Mouse (Mus musculus): ENCODE measurements at regions not wholly inside any gene's neighbourhood (a gene's known extent, or its start where the extent isn't known, plus 50 kb on each side); places are given as distances from the start of the nearest gene placed in this dataset.
A peak's percentile ranks its signal among the peaks of the same experiment; 100 is the strongest.
"Not testable (repeated sequence)": the region's sequence is repeated elsewhere in the genome, so short reads cannot be mapped to it uniquely, and the experiment has no call there.

DNA sequence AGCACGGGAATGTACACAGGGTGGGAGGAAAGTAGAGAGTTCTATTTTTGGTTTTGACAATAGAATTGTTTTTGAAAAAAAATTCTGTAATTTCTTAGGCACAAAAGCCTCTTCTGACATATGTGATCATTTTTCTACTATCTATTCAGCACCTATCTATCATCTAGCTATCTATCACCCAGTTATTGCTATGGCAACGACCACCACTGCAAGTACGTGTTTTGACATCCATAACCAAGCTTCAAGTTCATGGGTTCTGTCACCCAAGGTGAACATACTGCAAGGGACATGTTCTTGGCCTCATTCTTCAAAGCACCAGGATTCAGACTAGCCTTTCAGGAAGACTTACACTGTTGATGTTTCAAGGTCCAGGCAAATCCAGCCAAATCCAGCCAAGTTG lies 238.4 kb upstream of the Rarb start:
- no peak for DNase-seq (ENCODE audit: low spot score in 2 of 2)

DNA sequence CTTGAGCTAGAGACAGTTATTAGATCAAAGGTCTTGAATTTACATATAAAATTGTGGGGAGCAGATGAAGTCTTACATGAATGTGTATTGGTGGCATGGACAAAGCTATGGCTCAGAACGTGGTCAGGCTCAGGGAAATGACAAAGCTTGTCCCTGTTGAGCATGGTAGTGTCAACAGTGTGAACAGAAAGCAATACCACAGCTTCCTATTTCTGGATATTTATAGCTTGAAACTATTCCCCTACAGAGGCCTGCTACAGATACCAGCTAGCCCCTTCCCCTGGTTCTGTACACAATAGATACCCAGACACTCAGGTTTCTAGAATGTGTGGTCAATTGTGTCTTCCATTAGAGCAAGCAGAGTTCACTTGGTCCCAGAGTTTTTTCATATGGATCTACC lies 236.8 kb upstream of the Rarb start:
- no peak for DNase-seq (ENCODE audit: low spot score in 2 of 2)

DNA sequence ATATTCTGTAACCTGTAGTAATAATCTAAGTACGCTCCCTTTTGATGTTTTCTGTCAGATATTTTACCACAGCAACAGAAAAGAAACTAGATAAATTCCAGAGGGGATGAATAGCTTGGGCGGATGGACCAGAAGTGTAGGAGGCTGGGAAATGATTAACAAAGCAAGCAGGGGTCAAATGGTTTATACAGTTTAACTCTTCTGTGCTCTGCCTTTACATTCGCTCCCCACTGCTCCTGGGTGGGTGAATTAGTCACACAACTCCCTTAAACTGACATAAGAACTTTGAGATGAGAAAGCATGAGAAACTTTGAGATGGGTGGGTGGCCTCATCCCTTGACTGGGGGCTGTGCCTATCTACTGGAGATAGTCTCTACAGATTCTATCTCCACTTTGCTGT lies 235.4 kb upstream of the Rarb start:
- no peak for DNase-seq (ENCODE audit: low spot score in 2 of 2)

DNA sequence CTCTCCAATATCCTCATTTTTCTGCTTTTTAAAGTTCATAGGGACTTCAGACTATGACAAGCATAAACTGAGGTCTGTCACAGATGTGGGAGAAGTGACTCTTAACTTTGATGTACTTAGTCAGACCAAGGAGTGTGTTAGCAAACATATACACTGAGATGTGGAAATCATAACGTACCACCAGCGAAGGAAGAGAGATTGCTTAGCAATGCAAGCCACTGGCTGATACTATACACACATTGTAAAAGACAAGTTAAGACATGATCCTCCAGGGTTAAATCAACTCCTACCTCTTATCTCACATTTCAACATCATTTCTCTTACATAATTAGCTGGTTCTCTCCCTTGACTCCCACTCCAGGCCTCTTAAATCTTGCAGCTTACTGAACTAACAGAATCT lies 227.9 kb upstream of the Rarb start:
- DNase-seq (ENCODE audit: low spot score in 2 of 2): no peak

DNA sequence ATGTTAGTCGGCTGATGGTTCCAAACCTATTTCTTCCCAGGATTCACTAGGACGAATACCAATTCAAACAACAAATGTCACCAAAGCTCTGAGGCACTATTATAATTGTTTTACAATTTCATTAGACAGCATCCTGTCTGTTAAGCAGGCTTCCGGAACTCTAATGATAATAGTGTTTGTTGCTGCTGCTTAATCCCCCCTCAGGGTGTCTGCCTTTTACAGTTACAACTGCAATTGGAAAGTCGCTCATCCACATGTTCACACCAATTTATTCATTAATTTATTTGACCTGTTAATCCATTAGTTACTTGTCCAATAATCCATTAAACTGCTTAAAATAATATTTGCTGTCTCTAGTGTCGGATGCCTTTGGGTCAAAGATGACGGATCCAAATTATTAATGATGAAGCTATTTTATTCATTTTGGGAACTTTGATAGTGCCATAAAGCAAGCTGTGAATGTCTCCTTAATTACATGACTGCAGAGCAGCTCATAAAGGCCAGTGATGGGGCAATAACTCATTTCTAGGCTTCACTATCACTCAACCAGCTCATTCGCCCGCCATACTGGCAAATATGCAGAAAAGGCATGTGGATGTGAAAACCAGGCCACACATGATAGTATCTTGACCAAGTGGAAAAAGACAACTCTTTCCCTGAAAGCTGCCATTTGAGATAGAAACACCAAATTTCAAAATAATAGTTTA lies 226.6 kb upstream of the Rarb start:
- no peak for DNase-seq (ENCODE audit: low spot score in 2 of 2)

DNA sequence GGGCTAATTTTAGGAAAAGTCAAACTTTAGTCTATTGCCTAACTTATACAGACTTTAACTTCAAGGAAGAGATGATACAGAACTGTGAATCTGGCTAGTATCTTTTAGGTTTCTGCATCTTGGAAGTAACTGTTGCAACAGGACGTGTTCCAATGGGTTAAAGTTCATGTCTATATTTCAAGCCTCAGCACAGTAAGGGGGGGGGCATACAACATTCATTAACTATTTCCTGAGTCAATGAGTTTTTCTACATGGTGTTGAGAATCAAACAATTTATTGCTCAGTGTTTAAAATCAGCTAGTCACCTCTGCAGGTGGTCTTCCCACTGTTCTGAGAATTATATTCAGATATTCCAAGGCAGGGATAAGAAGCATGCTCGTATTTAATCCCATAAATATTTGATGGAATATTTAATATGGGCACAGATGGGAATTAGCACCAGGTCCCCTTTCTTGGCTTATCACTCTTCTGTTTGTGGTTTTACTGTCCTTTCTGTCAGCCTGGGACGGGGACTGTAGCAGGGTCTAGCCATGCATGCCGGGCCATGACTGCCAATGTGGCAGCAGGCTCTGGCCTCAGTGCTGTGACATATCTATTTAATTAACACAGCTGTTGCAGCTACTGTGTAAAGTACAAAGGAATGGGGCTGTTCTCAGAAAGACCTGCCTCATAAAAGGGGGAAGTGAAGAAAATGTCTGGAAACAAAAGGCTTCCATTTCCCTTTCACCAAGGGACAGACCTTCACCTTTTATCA lies 201.8 kb upstream of the Rarb start:
- DNase-seq (ENCODE audit: low spot score in 2 of 2): no peak

DNA sequence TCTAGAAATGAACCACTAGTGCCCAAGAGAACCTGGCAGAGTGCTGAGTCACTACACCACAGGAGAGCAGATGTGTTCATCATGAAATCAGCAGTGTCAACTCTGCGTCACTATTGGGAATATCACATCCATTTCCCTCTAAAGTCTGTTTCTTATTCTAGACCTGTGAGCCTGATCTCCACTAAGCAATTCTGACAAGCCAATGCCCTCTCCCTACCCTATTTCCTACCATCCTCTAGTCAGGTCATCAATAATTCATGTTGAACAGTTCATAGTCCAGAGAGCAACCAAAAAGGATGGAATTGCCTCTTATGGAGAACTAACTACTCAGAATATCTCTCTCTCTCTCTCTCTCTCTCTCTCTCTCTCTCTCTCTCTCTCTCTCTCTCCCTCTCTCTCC lies 194.0 kb upstream of the Rarb start:
- no peak for DNase-seq (ENCODE audit: low spot score in 2 of 2)

DNA sequence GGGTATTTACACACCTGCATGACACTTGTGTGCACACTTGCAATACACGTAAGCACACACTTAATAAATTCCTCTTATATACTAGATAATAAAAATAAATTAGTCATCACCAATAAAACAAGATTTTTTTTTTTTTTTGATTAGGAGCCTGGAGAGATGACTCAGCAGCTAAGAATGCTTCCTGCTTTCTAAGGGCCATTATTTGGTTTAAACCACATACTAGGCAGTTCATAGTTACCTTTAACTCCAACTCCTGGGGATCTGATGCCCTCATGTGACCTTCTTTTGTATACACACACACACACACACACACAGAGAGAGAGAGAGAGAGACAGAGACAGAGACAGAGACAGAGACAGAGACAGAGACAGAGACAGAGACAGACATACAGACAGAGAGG lies 193.2 kb upstream of the Rarb start:
- DNase-seq (ENCODE audit: low spot score in 2 of 2): no peak

DNA sequence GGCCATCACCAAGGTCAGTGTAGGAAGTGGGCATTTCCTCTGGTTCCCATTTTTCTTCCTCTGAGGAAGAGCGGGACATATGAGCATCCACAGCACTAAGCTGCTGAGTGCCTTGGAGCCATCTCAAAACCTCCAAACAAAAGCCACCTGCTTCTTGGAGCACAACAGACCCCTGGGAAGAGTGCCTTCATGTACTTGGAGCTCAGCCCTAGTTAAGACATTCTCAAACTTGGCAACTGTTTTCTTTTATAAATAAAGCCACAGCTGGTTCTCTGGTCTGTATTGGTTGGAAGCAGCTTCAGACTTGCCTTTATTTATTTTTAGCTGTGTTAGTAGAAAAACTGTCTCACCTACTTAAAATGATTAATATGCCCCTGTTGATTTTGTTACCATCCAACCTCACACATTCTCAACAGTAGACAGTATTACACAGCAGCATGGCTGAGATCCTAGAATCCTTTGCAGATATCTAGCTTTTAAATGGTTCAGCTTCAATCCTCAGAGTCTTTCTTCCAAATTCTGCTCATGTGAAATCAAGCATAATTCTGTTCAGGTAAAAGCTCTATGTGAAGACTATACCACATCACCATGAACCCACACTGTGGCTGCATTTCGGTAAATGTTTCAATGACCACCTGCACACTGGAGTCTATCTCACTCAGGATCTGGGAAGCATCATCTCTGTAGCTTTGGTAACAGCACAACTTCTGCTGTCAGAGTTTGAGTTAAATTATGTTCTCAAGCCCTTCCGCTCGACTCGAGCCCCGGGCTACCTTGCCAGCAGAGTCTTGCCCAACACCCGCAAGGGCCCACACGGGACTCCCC lies 186.4 kb upstream of the Rarb start:
- peak in 1 of 2 experiments; percentile 4 for DNase-seq (ENCODE audit: low spot score in 2 of 2)

DNA sequence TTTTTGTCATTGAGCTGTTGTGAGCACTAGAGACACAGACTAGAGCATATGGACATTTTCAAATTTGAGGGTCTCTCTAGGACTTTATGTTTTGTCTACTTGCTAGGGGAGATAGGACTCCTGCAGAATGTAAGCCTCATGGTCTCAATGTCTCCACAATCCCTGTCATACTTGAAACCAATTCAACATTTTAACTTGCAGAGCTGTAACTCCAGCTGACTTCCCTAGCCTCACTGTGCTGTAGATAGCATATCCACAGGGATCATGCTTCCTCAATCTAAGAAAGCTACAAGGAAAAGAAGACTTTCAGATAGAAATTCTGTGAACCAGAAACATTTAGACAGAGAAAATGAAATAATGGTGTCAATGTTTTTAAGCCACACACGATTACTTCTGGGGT lies 185.8 kb upstream of the Rarb start:
- no peak for DNase-seq (ENCODE audit: low spot score in 2 of 2)

DNA sequence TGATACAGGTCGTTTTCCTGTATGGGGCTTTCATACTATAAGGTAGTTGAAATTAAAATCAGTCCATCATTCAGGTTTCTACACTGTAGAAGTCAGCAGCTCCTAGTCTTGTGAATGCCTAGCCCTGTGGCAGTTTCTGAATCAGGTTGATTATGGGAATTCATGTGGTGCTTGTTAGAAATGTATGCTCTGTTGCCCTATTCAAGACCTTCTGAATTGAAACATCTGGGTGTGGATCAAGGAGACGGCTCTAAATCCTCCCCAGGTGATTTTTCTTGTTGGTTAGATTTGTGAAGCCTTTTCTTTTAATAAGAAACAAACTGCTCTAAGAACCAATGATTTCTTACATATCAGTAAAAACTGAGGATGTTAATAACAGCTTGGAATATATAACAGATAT lies 177.8 kb upstream of the Rarb start:
- DNase-seq (ENCODE audit: low spot score in 2 of 2): no peak

DNA sequence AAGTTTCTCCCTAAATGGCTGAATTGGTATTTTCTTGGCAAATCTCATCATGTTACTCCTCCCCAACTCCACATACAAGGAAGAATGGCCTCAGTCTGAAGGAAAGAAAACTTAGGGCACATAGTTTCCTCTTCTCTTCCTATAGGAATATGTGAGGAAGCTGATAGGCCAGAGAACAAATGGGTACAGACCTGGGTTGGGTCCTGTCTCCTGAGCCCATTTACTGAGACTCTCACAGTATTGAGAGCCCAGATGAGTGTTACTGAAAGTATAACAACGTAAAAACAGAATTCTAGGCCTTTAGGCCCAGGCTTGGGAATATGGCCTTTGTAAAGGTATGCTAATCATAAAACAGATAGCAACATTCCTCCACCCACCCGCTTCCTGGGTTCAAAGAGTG lies 152.0 kb upstream of the Rarb start:
- DNase-seq (ENCODE audit: low spot score in 2 of 2): not testable (repeated sequence)

DNA sequence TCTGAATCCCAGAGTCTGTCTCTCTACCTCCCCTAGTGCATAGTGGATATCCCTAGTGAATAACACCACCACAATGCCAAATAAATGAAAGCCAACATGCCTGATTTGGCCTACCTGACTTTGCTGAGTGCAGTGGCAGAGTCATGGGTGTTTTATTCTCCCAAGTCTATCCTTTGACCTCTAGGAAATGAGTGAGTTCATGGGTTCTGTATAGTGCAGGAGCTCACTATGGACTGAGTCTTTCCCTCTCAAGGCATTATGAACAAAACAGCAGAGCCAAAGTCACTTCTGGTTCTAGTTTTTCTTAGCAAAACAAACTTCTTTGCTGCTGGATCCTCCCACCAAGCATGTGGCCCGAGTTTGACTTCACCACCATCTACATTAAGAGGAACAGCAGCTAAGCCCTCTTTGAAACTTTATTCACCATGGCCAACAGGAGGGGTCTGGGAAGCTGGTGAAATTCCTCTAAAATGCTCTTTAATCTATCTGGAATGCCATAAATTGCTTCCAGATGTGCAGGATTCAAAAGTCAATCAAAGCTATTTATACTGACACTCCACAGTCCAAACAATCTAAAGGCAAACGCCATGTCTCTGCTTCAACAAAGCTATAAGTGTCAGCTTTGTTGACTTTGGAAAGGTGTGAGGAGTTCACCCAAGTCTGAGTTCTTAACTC lies 145.9 kb upstream of the Rarb start:
- DNase-seq (ENCODE audit: low spot score in 2 of 2): no peak

DNA sequence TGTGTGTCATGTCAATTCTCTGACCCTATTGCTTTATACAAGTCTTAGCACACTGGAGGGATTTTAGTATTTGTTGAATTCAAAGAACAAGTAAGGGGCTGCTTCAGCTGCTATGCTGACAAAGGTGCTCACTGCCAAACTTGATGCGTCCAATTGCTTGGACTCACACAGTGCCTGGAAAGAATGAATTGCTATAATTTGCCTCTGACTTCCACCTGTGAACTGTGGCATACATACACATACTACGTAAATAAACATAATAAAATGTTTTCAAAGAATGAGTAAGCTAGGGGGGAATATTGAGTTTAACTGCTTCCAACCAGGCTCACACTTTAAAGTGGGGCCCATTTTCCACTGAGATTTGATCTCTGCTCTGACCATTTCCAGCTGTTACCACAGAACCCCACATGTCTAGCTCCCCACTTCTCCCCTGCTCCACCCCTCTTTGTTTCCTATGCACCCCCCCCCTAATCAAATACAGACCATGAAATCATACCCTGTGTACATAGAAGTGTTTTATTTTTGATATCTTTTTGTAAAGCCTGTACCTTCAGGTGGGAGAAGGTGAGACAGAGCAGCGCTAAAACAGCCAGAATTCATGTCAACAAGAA lies 143.4 kb upstream of the Rarb start:
- DNase-seq (ENCODE audit: low spot score in 2 of 2): no peak

DNA sequence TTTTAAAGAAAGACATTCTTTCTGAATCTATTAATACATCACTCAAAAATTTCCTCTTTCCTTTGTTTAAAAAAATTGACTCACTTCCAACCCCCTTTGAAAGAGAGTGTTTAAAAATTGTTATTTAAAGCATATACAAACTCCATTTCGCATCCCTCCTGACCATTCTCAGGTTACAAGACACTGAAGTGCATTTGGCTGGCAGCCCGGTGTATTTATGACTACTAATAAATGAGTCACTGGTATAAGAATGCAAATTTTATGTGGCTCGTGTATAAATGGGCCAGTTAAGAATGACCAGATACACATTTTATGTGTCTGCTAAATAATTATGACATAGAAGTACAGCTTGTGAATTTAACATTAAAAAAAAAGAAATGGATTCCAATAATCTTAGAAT lies 138.8 kb upstream of the Rarb start:
- DNase-seq (ENCODE audit: low spot score in 2 of 2): no peak

DNA sequence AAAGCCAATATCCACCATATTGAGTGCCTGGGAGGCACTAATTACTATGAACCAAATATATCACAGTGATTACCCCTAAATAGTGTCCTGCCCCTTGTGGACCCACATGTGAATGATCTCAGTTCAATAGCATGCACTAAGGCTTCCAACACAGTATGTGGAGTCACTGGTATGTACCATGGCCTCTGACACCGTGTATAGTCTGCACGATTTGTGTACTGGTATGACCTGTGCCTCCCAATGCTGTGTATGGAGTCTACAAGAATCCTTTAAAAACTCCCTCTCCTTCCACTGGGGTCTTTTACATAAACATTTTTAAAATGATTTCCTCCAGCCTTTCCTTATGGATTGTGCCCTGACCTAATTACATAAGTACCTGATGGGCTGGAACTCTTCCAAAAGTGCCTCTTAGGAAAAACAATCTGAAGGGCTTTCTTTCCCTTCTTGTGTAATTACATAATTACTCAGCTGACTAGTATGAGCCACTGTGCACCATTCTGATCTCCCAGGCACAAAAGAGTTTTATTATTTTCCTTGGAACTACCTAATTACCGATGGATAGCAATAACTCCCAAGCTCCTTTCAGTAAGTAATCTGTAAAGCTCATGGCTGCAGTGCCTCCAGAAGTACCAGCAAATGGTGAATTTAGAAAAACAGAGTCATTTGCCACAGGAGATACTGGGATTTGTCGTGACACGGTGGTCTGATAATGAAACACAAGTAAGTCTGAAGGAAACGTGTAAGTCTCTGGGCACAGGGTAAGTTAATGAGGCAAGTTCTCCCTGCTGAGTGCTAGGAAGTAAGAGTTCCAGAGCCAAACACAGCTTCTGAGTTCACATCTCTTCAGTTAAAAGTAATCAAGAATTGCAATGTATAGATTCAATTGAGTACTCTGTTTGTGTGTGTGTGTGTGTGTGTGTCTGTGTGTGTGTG lies 135.8 kb upstream of the Rarb start:
- DNase-seq (ENCODE audit: low spot score in 2 of 2): no peak

DNA sequence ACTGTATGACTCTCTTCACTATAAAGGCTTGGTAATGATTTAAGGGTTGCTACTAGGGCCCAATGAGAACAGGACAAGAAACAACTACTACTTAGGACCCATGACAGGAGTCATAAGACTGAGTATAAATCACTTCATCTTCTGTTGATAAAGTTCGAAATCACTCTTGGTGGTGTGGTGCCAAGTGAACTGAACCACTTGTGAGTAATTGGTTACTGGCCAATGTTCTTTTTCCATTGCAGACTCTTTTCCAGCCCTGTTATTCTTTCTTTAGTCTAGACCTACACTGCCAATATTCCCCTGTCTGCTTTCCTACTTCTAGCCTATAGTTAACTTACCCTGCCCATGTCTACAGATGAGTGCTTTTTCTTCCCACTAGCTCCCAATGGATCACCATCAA lies 129.8 kb upstream of the Rarb start:
- DNase-seq (ENCODE audit: low spot score in 2 of 2): no peak

DNA sequence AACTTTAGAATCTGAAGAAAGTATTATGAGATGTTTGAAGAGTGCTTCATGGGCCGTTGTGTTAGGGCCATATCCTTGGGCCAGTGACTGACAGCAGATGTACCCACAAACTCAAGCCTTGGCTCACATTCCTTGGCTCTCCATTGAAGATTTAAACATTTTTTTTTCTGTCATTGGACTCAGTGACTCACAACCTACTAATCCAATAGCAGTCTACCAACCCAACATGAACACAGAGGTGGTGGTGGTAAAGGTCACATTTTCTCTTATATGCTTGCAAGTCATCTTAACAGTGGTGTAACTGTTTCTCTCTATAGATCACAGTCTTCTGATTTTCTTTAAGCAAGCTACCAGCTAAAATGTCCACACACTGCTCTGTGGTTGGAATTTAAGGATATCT lies 125.5 kb upstream of the Rarb start:
- no peak for DNase-seq (ENCODE audit: low spot score in 2 of 2)

DNA sequence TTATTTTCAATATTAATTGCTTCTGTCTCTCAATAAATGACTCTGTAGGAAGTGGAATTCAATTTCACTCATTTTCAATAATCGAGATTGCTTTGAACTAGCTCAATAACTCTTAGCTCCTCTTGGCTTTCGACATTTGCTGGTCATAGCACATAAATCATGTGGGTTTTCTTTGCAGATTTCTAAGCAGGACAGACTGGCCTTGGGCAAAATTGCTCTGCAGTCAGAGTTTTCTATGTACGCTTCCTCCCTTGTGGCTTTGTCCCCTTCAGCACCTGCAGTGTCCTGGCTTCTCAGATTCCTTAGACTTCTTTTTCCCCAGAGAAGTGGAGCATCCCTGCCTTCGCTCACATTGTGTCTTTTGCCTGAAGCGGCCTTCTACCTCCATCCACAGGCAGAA lies 124.6 kb upstream of the Rarb start:
- DNase-seq (ENCODE audit: low spot score in 2 of 2): no peak

DNA sequence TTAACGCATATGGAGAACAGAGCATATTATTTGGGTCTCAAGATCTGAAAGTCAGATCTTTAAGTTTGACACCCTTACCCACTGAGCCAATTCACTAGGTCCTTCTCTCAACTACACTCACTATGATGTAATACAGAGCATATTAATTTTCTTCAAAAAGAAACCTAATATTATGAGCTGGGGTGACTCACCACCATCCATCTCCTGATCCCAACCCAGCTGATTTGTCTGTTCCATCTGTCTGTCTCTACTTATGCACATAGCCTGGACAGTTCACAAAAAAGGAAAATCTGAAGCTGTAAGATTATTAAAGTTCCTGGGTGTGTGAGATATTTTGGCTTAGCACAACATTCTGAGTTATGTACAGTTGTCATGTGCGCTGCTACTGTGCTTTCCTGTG lies 108.2 kb upstream of the Rarb start:
- no peak for DNase-seq (ENCODE audit: low spot score in 2 of 2)

Measured in right cerebral cortex, postnatal 36 days (tissue).